Mouse (Mus musculus) heart, adult 2 months (tissue): ENCODE data around the gene Il12b. TPM values are rescaled to one million over a fixed set of nuclear protein-coding genes. Genes with fewer than 3 reads are reported as not detected.

Experiments
- DNase-seq, 2 experiments: peaks; one replicate each; pipeline ENCODE4 v3.0.0; 2021
- H3K27ac ChIP-seq: fragments of 200-600 bp; 2 replicates; pipeline ENCODE4 v1.8.1; 2022
- H3K27me3 ChIP-seq: fragments of 200-500 bp; 2 replicates; pipeline ENCODE4 v1.6.1; 2012; ENCODE audit warnings: mild to moderate bottlenecking, low read length, inconsistent platforms, mixed read lengths; ENCODE audit not compliant: control insufficient read depth, insufficient read depth
- H3K36me3 ChIP-seq: fragments of 200-500 bp; 2 replicates; pipeline ENCODE4 v1.6.1; 2012; ENCODE audit warnings: low read length, inconsistent platforms; ENCODE audit not compliant: control insufficient read depth, insufficient read depth
- H3K4me1 ChIP-seq: fragments of 200-500 bp; 2 replicates; pipeline ENCODE4 v1.6.1; 2011; ENCODE audit warnings: low read length; ENCODE audit not compliant: control insufficient read depth, insufficient read depth
- H3K4me3 ChIP-seq: fragments of 200-600 bp; 2 replicates; pipeline ENCODE4 v1.8.1; 2022
- H3K79me2 ChIP-seq: fragments of 200-500 bp; replicated peaks from 2 replicates; pipeline ENCODE4 v1.6.1; 2012; ENCODE audit warnings: mild to moderate bottlenecking, inconsistent platforms, low read length, moderate library complexity, mixed read lengths; ENCODE audit not compliant: control insufficient read depth, insufficient read depth
- H3K9ac ChIP-seq: fragments of 200-500 bp; 2 replicates; pipeline ENCODE4 v1.6.1; 2012; ENCODE audit warnings: low read depth, mild to moderate bottlenecking, control low read depth, inconsistent platforms, low read length, mixed read lengths
- CTCF ChIP-seq: fragments of 200-600 bp; IDR thresholded peaks from 2 replicates; pipeline ENCODE4 v1.8.1; 2022; ENCODE audit warnings: antibody characterized with exemption, mild to moderate bottlenecking, moderate library complexity
- EP300 ChIP-seq: fragments of 200-500 bp; IDR thresholded peaks from 2 replicates; pipeline ENCODE4 v1.6.1; 2011; ENCODE audit warnings: low read depth, low read length, control low read depth; ENCODE audit not compliant: insufficient read depth
- POLR2A ChIP-seq: fragments of 200-500 bp; IDR thresholded peaks from 2 replicates; pipeline ENCODE4 v1.6.1; 2011; ENCODE audit warnings: mild to moderate bottlenecking, low read depth, low read length, control low read depth; ENCODE audit not compliant: insufficient read depth
- WGBS: fragments of 180-500 bp; shearing (Covaris S2); methylation state at CpG from one replicate; pipeline ENCODE4 v1.1.7; 2018; 5-methylcytosine and 5-hydroxymethylcytosine counted together
- intact Hi-C: fragments of 180-260 bp; cut with DNase I; formaldehyde crosslinking; loops from one replicate; pipeline ENCODE4 v1.15.1; 2025
- polyA plus RNA-seq: library from polyadenylated mRNA; depleted of rRNA; stranded (reverse); fragments of >200 nt; gene quantifications from 2 replicates; pipeline ENCODE4 v1.2.3, GENCODE M21; 2012
- total RNA-seq, 2 experiments: library from RNA; stranded (reverse); gene quantifications; 2 replicates each; pipeline ENCODE4 v1.2.3; 2021

Il12b gene
- total and polyA plus RNA-seq, 3 experiments: not detected

- Histone ChIP-seq H3K9ac (no peak overlapping the region), H3K79me2 (no peaks in the 10 kb centered on the region), H3K4me1 (peaks cover 2% of the 10 kb centered on the region), H3K27ac (no peak overlapping the region), H3K36me3 (no peaks in the 10 kb centered on the region), H3K27me3 (0 out of 2 replicates have a peak, but pooled peaks cover 2% of the 10 kb centered on the region), H3K4me3 (no peak overlapping the region)
- TF ChIP-seq POLR2A: no peak
- intact Hi-C loops: no loop called here
- DNase-seq: no peak
- 66% methylated on average over 5 of the region's 5 CpGs for WGBS
Observed at GRCm38 (mm10) chr11:44377879-44378278, 22.0 kb upstream of the Il12b start.

- Histone ChIP-seq H3K9ac (no peak overlapping the region), H3K79me2 (no peaks in the 10 kb centered on the region), H3K27ac (no peak overlapping the region), H3K27me3 (no peaks in the 10 kb centered on the region), H3K4me3 (no peak overlapping the region), H3K36me3 (no peaks in the 10 kb centered on the region), H3K4me1 (no peaks in the 10 kb centered on the region)
- intact Hi-C loops: no loop called here
- TF ChIP-seq POLR2A (no peak), EP300 (no peak), CTCF (no peak)
- 86% methylated on average over 3 of the region's 3 CpGs for WGBS
- no peak for DNase-seq
Observed at GRCm38 (mm10) chr11:44380432-44381051, 19.3 kb upstream of the Il12b start.

DNA sequence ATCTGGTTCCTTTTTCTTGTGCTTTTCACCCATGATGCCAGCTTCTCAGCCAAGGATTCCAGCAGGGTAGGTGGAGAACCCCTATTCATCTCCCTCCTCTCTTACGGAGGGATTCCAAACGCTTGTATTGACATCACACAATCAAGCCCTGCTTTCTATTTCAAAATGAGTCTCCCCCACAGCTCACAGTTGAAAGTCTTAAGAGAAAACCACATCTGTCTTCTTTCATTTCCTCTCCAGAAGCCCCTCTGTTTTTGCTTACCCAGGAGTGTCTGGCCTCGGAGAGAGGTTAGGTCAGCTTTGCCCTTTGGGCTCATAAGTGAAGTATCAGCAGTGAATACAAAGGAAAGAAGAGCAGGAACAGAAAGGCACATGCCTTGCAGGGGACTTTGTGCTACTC is 17.7 kb upstream of the Il12b start:
- H3K79me2 ChIP-seq: no peaks in the 10 kb centered on the region
- intact Hi-C loops: no loop called here
- WGBS: 57% methylated on average over 3 of the region's 3 CpGs
- DNase-seq: no peak
- no peak overlapping the region for H3K27ac ChIP-seq
- H3K4me1 ChIP-seq: no peaks in the 10 kb centered on the region
- no peaks in the 10 kb centered on the region for H3K36me3 ChIP-seq
- H3K27me3 ChIP-seq: no peaks in the 10 kb centered on the region
- H3K9ac ChIP-seq: no peak overlapping the region
- no peak overlapping the region for H3K4me3 ChIP-seq
- TF ChIP-seq CTCF (no peak), EP300 (no peak), POLR2A (no peak)

DNA sequence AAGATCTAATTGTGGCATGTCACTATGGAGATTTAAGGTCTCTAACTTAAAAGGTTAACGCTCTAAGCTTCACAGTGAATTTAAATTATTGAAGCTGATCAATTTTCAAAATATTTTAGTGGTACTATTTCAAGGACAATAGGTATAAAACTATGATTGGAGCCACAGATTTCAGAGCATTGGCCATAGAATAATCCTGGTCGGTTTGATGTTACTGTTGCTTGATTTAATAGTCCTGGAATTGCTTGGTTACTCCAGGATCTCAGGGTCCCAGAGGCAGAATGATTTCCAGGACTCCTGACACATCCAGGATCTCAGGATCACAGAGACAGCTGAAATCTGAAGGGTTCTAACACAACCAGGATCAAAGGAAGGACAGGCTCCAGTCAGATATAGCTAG is 12.8 kb upstream of the Il12b start:
- H3K79me2 ChIP-seq: no peaks in the 10 kb centered on the region
- H3K27me3 ChIP-seq: no peaks in the 10 kb centered on the region
- WGBS: 85% methylated on average over 2 of the region's 2 CpGs

GRCm38 (mm10) chr11:44389993-44390701 is 9.7 kb upstream of the Il12b start:
- no peak overlapping the region for H3K27ac ChIP-seq
- no peak overlapping the region for H3K4me3 ChIP-seq
- TF ChIP-seq CTCF (no peak), EP300 (no peak), POLR2A (no peak)
- WGBS: 17% methylated on average over 6 of the region's 6 CpGs
- H3K27me3 ChIP-seq: no peaks in the 10 kb centered on the region
- H3K79me2 ChIP-seq: no peaks in the 10 kb centered on the region
- H3K9ac ChIP-seq: no peak overlapping the region
- peaks cover 1% of the 10 kb centered on the region for H3K4me1 ChIP-seq
- intact Hi-C loops: no loop called here
- H3K36me3 ChIP-seq: no peaks in the 10 kb centered on the region
- no peak for DNase-seq

More for the DNA sequence above, 12.8 kb upstream of the Il12b start:
- TF ChIP-seq EP300: no peak
- no peak for TF ChIP-seq CTCF
- no peak for TF ChIP-seq POLR2A
- intact Hi-C loops: no loop called here
- Histone ChIP-seq H3K4me3 (no peak overlapping the region), H3K4me1 (peaks cover 1% of the 10 kb centered on the region), H3K27ac (no peak overlapping the region), H3K36me3 (no peaks in the 10 kb centered on the region), H3K9ac (no peak overlapping the region)
- no peak for DNase-seq

- Histone ChIP-seq H3K9ac (no peak overlapping the region), H3K79me2 (no peaks in the 10 kb centered on the region), H3K4me1 (peaks cover 1% of the 10 kb centered on the region), H3K27me3 (no peaks in the 10 kb centered on the region), H3K4me3 (no peak overlapping the region), H3K27ac (no peak overlapping the region), H3K36me3 (no peaks in the 10 kb centered on the region)
- DNase-seq: no peak
- WGBS: 84% methylated on average over 8 of the region's 8 CpGs
- intact Hi-C loops: no loop called here
- no peak for TF ChIP-seq POLR2A
- TF ChIP-seq CTCF: no peak
- no peak for TF ChIP-seq EP300
Observed at GRCm38 (mm10) chr11:44393101-44393810, 6.6 kb upstream of the Il12b start.
